Mouse (Mus musculus): ENCODE results near the gene Rnf39.
A peak's percentile ranks its signal among the peaks of the same experiment; 100 is the strongest.

The Rnf39 gene

GRCm38 (mm10) chr17:36938056-36938455 lies 4.7 kb upstream of the Rnf39 start:
- DNase-seq (ENCODE audit: low spot score in 2 of 2) = no peak

GRCm38 (mm10) chr17:36942391-36942790 lies 327 bp upstream of the Rnf39 start:
- DNase-seq (ENCODE audit: low spot score in 2 of 2) = peak; percentile 57 to 59

DNA sequence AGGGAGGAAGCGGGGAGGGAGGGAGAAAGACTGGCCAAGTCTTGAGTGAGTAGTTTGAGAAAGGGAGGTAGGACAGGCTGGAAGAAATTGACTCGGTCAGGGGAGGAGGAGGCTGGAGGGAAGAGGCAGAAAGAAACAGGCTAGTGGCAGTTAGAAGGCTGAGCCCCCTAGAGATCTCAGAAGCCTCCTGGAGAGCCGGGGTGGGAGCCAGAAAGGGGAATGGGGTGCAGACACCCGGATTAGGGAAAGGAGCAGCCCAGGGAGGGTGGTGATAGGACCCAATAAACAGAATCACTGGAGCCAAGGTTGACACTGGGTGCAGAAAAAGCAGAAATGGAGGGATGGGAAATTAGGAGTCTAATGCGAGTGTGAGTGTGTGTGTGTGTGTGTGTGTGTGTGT lies 973 bp downstream of the Rnf39 start:
- no peak for DNase-seq (ENCODE audit: low spot score in 2 of 2)

DNA sequence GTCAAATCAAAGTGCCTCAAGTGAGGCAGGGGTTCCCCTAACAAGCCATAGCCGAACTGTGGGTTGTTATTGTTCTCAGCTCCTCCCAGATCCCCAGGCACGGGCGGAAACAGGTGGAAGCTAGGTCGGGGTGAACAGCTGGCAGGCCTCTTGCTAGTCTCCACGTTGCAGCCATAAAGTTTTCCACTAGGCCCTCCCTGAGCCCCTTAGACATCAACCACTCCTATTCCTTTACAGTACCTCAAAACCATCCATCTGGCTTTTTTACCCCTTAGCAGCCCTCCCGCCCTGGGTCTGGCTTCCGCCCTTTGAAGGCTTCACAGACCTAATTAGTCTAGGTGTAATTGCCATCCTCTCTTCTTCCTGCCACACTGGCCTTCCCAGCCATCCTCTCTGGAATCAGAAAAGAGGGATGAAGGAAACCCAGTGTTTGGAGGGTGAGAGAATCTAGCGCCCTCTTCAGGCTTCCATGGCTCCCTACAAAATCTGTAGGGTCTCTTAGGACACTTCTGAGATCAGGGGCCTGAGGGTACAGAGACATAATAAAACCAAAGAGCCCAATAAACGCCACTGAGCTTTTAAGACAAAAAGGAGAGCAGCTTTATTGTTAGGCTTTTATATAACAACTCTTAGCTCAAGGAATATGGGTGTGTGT lies 1.5 kb downstream of the Rnf39 start:
- DNase-seq (ENCODE audit: low spot score in 2 of 2) = no peak

GRCm38 (mm10) chr17:36947051-36947819 lies 4.5 kb downstream of the Rnf39 start:
- DNase-seq (ENCODE audit: low spot score in 2 of 2) = peak in 1 of 2 experiments; percentile 26

- DNase-seq (ENCODE audit: low spot score in 2 of 2) = no peak
These were observed 5.6 kb downstream of the Rnf39 start for GRCm38 (mm10) chr17:36948286-36948685.

DNA sequence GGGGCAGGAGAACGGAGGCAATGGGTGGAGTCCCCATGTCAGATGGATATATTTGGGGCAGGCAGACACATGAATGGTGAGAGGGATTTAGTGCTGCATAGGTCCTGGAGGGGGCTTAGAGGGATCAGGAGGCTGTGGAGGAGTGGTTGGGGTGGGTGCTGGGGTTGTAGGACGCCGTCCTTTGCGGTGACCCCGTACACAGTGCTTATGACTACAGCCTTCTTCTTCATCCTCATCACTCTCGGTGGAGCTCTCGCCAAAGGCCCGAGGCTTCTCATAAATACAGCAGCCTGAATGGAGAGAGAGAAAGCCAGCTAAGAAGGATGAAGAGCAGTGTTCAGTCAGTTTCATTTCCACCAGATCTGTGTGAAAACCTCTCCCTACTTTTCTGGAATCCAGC lies 6.5 kb downstream of the Rnf39 start:
- DNase-seq (ENCODE audit: low spot score in 2 of 2) = no peak

- DNase-seq (ENCODE audit: low spot score in 2 of 2) = peak; percentile 97 to 98
These were observed 8.5 kb downstream of the Rnf39 start, which contains the start of gene Ppp1r11 for GRCm38 (mm10) chr17:36950981-36951947. Ppp1r11 (minus strand) TSS chr17:36951741.

GRCm38 (mm10) chr17:36952631-36953030 lies 9.9 kb downstream of the Rnf39 start:
- no peak for DNase-seq (ENCODE audit: low spot score in 2 of 2)

DNA sequence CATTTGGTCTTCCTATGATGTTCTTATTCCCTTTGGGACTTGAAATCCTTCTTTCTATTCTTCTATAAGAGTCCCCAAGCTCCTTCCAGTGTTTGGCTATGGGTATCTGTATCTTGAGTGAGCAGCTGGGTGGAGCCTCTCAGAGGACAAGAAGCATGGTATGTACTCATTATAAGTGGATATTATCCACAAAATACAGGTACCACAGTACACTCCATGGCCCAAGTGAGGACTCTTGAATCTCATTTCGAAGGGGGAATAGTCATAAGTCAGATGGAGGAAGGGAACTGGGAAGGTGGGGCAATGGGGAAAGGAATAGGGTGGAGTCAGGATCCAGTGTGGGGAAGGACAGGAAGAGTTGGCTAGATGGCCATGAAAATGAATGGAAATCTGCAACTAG lies 10.3 kb downstream of the Rnf39 start:
- DNase-seq (ENCODE audit: low spot score in 2 of 2) = no peak

- peak; percentile 87 to 88 for DNase-seq (ENCODE audit: low spot score in 2 of 2)
These were observed 15.5 kb downstream of the Rnf39 start, which contains the start of the genes Znrd1 and Znrd1as for GRCm38 (mm10) chr17:36957999-36958743. Znrd1 (minus strand) TSS chr17:36958559. Znrd1as (plus strand) TSS chr17:36958592.

GRCm38 (mm10) chr17:36958884-36959283 lies 16.2 kb downstream of the Rnf39 start:
- DNase-seq (ENCODE audit: low spot score in 2 of 2) = no peak

DNA sequence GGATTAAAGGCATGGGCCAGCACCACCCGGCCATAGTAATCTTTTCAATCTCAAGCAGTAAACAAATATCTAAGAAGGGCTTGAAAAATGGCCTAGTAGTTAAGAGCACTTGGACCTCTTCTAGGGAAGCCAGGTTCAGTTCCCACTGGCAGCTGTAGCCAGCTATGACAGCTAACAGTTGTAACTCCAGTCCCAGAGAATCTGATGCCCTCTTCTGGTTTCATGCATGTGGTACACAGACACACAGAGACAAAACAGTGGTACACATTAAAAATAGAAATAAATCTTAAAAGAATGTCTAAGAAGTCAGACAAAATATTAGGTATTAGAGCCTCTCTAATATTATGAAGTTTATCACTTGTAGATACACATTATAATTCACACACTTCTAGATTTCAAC lies 18.4 kb downstream of the Rnf39 start:
- no peak for DNase-seq (ENCODE audit: low spot score in 2 of 2)

DNA sequence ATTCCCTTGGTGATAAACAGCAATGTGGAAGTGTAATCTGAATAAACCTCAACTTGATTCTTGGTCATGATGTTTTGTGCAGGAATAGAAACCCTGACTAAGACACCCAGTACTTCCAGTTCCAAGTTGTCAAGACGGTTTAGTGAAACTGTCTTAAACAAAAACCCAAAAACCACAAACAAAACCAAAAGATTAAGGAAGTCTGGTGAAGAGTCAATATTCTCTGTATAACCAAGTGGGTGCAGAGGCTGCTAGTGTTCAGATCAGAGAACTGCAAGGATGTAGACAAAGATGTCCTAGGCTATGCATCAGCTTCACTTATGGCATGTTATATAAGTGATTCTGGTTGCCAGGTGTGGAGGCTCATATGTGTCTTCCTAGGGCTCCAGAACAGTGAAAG lies 24.2 kb downstream of the Rnf39 start:
- DNase-seq (ENCODE audit: low spot score in 2 of 2) = no peak

DNA sequence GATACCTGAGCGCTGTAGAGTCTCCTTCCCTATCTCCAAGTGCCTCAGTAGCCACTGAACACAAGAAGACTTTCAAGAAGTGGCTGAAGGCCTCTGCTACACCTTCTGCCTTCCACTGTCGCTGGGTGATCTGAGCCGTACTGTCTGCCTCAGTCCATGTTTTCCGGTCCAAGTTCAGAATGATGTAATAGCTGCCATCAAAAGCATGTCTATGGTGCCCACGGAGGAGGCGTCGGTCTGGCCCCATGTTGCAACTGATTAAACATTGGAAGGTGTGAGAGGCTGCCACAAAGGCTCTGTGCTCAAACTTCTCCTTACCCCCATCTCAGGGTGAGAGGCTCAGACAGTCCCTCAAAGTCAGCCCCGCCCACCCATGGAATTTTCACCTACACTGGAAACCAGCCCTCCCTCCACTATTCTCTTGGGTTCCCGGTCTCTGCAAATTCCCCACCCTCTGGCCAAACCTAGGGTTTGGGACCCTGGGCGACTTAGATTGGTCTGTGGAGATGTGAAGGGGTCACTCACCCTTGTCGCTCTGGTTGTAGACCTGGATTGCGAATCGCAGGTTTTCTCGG lies 27.7 kb downstream of the Rnf39 start:
- no peak for DNase-seq (ENCODE audit: low spot score in 2 of 2)

DNA sequence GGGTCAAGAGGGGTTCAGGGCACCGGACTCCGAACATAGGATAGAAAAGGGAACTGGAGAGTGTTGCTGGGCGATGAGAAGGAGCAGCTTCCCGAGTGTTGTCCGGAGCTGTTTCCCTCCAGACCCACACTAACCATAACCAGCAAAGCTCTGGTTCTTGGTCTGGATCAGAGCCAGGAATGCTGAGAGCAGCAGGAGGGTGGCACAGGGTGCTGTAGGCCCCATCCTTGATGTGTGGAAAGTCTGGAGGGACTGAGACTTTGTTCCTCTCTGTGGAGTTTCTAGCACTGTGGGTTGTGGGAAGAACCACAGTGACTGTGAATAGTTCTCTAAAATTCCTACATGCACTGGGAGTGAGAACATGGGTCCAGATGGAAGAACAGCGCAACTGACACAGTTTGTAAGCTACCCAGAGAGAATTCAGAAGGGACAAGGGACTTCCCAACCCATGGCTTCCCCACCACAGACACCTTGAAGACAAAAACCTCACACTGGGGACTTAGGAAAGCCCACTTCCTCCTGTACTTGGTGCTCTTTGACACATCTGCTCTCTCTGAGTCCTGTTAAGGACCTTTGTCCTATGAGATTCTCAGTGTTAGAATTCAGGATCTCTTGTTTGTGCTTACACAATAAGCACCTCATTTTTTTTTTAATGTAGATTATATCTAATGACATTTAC lies 28.6 kb downstream of the Rnf39 start:
- peak; percentile 24 to 35 for DNase-seq (ENCODE audit: low spot score in 2 of 2)

GRCm38 (mm10) chr17:36972791-36973190 lies 30.1 kb downstream of the Rnf39 start:
- DNase-seq (ENCODE audit: low spot score in 2 of 2) = no peak

GRCm38 (mm10) chr17:36973271-36973787 lies 30.6 kb downstream of the Rnf39 start:
- DNase-seq (ENCODE audit: low spot score in 2 of 2) = no peak

- DNase-seq (ENCODE audit: low spot score in 2 of 2) = no peak
These were observed 38.6 kb downstream of the Rnf39 start, which contains the start of gene 2410137M14Rik for GRCm38 (mm10) chr17:36981221-36981813. 2410137M14Rik (minus strand) TSS chr17:36981237.

DNA sequence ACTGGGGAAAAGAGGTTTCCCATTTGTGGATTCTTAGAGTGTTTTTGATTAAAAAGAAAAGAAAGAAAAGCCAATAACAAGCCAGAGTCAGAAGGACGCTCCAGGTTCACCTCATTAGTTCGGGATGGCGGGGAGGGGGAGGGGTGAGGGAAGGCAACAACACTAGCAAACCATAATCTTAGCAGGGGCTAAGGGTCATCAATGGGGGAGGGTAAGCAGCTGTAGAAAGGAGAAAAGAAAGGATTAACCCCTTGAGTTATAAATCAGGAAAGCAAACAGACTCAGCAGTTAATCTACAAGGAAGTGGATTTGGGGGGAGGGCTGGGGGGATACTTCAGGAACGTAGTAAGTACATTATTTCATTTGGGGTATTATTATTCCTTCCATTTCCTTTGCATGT lies 39.1 kb downstream of the Rnf39 start:
- no peak for DNase-seq (ENCODE audit: low spot score in 2 of 2)

All from natural killer cell, adult 2 months (primary cell).